Mouse (Mus musculus) embryonic fibroblast, embryonic 13.5 days (primary cell): ENCODE results near the gene Kdm4b.

Experiments used
- CTCF ChIP-seq: IDR thresholded peaks from 2 replicates; pipeline ENCODE4 v1.5.1; 2011; ENCODE audit warnings: mild to moderate bottlenecking, control low read depth, low read length, moderate library complexity, borderline replicate concordance; ENCODE audit not compliant: insufficient read depth
- POLR2A ChIP-seq: IDR thresholded peaks from 2 replicates; pipeline ENCODE4 v1.6.1; 2011; ENCODE audit warnings: low read depth, mild to moderate bottlenecking, control low read depth, low read length, moderate library complexity

DNA sequence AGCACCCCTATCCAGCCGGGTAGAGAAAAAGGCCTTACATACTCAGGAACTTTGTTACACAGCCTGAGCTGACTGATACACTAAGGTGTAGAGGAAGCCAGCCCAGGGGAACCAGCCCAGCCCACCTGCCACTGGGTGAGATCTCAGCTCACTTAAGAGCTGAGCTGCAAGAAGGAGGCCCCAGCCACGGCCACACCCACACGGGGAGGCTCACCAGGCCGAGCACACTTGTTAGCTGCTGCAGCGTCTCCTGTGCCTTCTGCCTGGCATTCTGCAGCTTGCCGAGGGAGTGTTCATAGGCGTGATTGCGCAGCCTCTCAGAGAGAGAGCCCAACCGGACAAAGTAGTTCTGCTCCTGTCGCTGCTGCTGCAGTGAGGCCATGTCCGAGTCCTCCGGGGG, 44.7 kb upstream of the Kdm4b start:
- TF ChIP-seq CTCF (no peak), POLR2A (no peak)
